Mouse (Mus musculus) G1E (cell line): ENCODE results near the gene Ltbp1.

Experiments
- CTCF ChIP-seq: IDR thresholded peaks from 2 replicates; pipeline ENCODE4 v1.5.1; 2012; ENCODE audit warnings: low read depth, low read length, inconsistent platforms, mixed read lengths
- GATA1 ChIP-seq: IDR thresholded peaks from 2 replicates; pipeline ENCODE4 v1.6.1; 2012; ENCODE audit warnings: borderline replicate concordance, low read length, inconsistent platforms, mixed read lengths
- POLR2AphosphoS5 ChIP-seq: IDR thresholded peaks from 2 replicates; pipeline ENCODE4 v1.6.1; 2012; ENCODE audit warnings: low read depth, low read length, inconsistent platforms; ENCODE audit not compliant: insufficient replicate concordance
- TAL1 ChIP-seq: conservative IDR thresholded peaks from 2 replicates; pipeline ENCODE4 v1.6.1; 2012; ENCODE audit warnings: low read depth, low read length, inconsistent platforms, mixed read lengths

- TF ChIP-seq CTCF (no peak), TAL1 (no peak), POLR2AphosphoS5 (no peak), GATA1 (no peak)
Measured at GRCm38 (mm10) chr17:75051440-75051925, 46.1 kb downstream of the Ltbp1 start.
